Mouse (Mus musculus): ENCODE measurements at regions not wholly inside any gene's neighbourhood (a gene's known extent, or its start where the extent isn't known, plus 50 kb on each side); places are given as distances from the start of the nearest gene placed in this dataset.
A peak's percentile ranks its signal among the peaks of the same experiment; 100 is the strongest.

GRCm38 (mm10) chr1:119194533-119194932 is 141.1 kb upstream of the Gli2 start:
- no peak for DNase-seq (ENCODE audit: low spot score in 2 of 2)

DNA sequence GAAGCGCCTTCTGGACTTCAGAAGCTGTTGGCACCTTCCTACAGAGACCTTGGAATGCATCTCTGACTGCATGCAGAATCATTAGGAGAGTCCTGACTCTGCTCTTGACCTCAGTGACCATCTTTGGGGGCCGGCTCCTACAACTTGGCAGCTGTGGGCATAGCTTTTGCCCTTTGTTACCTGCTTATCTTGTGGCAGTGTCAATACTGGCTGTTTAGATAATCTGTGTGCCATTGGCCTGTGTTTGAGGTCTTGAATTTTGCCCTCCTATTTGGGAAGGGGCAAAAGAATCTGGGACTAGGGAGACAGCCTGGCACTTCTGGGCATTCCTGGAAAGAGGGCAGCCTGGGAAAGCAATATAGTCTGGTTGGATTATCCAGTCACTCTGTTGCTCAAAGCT is 137.8 kb upstream of the Gli2 start:
- no peak for DNase-seq (ENCODE audit: low spot score in 2 of 2)

DNA sequence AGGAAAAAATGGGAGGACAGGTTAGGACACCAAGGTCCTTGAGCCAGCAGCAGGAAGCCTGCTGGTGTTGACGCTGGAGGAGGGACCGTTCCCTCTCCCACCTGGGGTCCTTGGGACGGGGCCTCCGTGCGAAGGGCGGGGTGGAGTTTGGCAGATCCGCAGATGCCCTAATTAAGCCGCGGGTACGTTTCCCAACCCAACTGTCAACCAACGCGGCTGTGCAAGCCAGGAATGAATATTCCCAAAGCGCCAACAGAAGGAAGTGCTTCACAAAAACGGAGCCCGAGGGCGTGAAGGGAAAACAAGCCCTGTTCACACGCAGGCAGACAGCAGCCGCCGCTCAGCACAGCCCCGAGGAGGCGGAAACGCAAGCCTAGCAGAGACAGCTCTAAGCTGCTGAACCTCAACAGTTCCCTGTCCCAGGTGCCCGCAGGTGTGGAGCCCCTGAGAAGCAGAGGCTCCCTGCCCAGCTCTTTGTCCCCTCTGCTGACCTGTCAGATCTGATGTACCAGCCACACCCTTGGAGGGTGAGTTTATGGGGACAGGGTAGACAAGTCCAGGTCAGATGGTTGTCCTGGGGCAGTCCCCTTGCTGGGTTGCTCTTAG is 136.1 kb upstream of the Gli2 start:
- DNase-seq (ENCODE audit: low spot score in 2 of 2): peak; percentile 73 to 87

DNA sequence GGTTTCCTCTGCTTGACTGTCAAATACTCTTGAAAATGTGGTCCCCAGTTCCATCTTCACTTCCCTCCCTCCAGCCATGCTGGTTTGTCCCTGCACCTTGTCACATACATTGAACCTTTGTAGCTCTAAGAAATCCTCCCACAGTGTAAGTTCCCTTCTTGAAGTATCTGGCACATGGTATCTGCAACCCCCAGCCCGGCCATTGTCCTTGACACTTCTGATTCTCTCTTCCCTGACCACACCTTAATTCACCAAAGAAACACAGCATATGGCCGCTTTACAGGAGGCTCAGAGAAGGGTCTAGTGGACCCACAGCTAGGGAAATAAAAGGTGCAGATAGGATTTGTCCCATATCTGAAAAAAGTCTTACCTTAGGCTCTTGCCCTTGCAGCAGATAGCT is 133.9 kb upstream of the Gli2 start:
- no peak for DNase-seq (ENCODE audit: low spot score in 2 of 2)

GRCm38 (mm10) chr1:119186856-119187255 is 133.4 kb upstream of the Gli2 start:
- DNase-seq (ENCODE audit: low spot score in 2 of 2): no peak

- DNase-seq (ENCODE audit: low spot score in 2 of 2): no peak
These were observed 130.3 kb upstream of the Gli2 start for GRCm38 (mm10) chr1:119183558-119184270.

DNA sequence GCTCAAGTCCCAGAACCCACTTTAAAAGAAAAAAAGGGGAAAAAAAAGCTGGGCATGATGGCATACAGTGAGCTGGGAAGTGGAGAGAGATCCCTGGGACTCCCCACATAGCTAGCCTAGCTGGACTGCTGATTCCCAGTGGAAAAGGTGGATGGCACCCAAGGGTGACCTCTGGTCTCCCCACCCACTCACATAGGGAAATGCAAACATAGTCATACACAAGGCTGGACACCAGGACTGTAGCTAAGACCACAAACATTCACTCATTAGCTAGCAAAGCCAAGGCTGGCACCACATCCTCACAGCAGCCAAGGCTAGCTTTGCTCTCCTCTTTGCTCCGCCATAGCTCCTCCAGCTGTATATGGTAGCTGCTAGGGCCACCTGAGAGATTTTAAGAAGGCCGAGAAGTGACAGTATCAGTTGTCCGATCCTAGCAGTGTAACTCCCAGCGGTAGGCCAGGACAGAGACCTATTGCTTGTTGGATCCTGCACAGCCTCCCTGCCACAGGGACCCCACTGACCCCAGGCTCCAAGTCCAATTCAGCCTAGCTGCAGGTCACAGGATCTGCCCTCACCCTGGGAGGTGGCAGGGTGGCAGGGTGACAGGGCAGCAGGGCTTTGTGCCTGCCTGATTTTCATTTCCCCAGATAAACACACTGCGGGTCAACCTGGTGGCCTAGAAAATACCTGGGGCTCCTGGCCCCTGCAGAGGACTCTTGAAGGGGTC is 119.8 kb upstream of the Gli2 start:
- DNase-seq (ENCODE audit: low spot score in 2 of 2): no peak

- no peak for DNase-seq (ENCODE audit: low spot score in 2 of 2)
These were observed 114.0 kb upstream of the Gli2 start for GRCm38 (mm10) chr1:119167443-119167842.

GRCm38 (mm10) chr1:119166286-119166685 is 112.9 kb upstream of the Gli2 start:
- no peak for DNase-seq (ENCODE audit: low spot score in 2 of 2)

GRCm38 (mm10) chr1:119164811-119165210 is 111.4 kb upstream of the Gli2 start:
- DNase-seq (ENCODE audit: low spot score in 2 of 2): no peak

- no peak for DNase-seq (ENCODE audit: low spot score in 2 of 2)
These were observed 110.4 kb upstream of the Gli2 start for GRCm38 (mm10) chr1:119163846-119164245.

- no peak for DNase-seq (ENCODE audit: low spot score in 2 of 2)
These were observed 109.8 kb upstream of the Gli2 start for GRCm38 (mm10) chr1:119163114-119163740.

GRCm38 (mm10) chr1:119161751-119162150 is 108.3 kb upstream of the Gli2 start:
- no peak for DNase-seq (ENCODE audit: low spot score in 2 of 2)

- DNase-seq (ENCODE audit: low spot score in 2 of 2): no peak
These were observed 106.9 kb upstream of the Gli2 start for GRCm38 (mm10) chr1:119160354-119160753.

DNA sequence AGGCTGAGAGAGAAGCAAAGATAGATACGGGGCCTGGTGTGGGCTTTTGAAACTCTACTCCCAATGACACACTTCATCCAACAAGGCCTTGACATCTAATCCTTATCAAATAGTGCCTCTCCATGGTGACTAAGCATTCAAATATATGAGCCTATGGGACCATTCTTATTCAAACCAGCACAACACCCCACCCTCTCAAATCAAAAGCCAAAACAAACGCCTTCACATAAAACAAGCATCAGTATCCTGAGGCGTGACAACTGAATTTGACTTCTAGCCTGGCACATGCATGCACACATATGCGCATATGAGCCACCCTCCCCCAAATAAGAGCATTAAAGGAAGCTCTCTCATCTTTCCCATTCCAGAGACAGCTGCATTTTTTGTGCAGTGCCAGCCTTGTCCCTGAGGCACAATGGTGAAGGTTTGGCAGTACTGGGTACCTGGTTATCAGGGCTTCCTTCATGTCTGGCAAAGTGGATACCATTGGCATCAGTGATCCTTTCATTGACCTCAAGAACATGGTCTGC is 103.8 kb upstream of the Gli2 start:
- no peak for DNase-seq (ENCODE audit: low spot score in 2 of 2)

DNA sequence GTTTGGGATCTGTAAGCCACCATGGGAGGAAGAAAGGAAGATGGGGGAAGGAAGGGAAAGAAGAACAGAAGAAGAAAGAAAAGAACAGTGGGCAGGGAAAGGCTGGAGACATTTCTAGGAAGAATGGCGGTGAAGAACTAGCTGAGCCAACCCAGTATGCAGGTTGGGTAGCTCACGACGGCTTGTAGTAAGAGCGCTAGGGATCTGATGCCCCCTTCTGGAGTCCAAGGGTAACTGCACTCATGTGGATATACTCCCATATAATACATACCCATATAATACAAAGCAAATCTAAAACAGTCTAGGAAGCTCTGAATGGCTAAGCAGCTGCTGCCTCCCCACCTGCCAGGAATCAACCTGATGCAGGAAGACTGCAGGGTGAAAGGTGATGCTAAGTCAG is 100.2 kb upstream of the Gli2 start:
- DNase-seq (ENCODE audit: low spot score in 2 of 2): no peak

DNA sequence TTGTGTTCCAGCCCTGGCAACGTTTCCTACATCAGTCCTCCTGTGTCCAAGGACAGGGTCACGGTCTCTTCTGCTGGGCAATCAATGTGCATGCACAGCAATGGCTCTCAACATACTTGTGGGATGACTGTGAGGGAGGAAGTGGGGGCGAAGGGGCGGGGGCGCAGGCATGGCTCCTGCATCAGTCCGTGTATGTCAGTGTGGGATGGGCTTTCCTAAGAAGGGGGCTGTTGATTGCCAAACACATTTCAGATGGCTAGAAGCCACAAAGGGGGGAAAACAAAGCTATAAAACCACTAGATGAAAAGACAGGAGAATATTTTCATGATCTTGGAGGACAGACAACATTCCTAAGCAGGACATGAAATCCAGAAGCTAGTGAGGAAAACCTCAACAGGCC is 99.4 kb upstream of the Gli2 start:
- no peak for DNase-seq (ENCODE audit: low spot score in 2 of 2)

- no peak for DNase-seq (ENCODE audit: low spot score in 2 of 2)
These were observed 94.1 kb upstream of the Gli2 start for GRCm38 (mm10) chr1:119147506-119147905.

- no peak for DNase-seq (ENCODE audit: low spot score in 2 of 2)
These were observed 90.4 kb upstream of the Gli2 start for GRCm38 (mm10) chr1:119143808-119144207.

DNA sequence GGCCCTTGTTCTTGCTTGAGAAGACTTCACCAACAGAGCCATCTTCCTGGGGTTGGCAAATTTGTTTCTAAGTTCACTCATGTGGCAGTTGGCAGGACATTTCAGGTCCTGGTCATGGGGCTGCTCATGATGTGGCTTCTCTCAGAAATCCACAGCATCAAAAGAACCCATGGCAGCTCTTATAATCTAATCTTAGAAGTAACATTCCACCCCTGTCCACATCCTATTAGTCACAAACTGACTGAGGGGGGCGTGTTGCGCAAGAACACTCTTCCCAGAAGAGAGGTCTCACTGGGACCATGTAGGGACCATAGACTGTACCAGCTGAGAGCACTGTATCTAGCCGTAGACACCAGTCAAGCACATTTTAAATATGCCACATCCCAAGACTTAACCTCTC is 75.6 kb upstream of the Gli2 start:
- no peak for DNase-seq (ENCODE audit: low spot score in 2 of 2)

DNA sequence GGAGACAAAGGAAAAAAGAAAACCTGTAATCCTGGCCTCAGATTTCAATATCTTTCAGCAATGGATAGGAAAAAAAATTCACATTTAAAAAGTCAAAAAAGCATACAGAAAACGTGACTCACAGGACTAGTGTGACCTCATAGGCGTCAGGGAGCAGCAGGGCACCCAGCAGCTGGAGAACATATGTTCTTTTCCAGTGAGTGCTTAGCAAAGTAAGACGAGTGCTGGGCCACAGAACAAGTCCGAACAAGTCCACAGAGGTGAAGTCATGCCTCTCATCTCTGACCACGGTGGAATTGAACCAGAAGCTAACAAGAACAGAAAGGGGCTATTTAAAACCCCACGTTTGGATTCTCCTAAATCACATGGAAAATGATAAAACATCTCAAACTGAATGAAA is 72.1 kb upstream of the Gli2 start:
- DNase-seq (ENCODE audit: low spot score in 2 of 2): no peak

GRCm38 (mm10) chr1:119124798-119125197 is 71.4 kb upstream of the Gli2 start:
- DNase-seq (ENCODE audit: low spot score in 2 of 2): no peak

All from layer of hippocampus, postnatal 14 days (tissue).